Mouse (Mus musculus) hindbrain, embryonic 15.5 days (tissue): ENCODE data around the gene Slc38a11. TPM values are rescaled to one million over a fixed set of nuclear protein-coding genes. Genes with fewer than 3 reads are reported as not detected.

Experiments used
- ATAC-seq: fragments of 200-750 bp; cut with Nextera tagmentation; 2 replicates; pipeline ENCODE4 v1.8.0; 2017; ENCODE audit warnings: low read depth, moderate number of reproducible peaks, moderate TSS enrichment; ENCODE audit not compliant: low FRiP score
- H3K27ac ChIP-seq: fragments of 300-500 bp; sonication (generic); replicated peaks from 2 replicates; pipeline ENCODE4 v1.5.1; 2015; ENCODE audit warnings: mild to moderate bottlenecking, inconsistent platforms
- H3K27me3 ChIP-seq: fragments of 300-500 bp; sonication (generic); 2 replicates; pipeline ENCODE4 v1.6.1; 2015; ENCODE audit warnings: control low read depth, inconsistent platforms
- H3K36me3 ChIP-seq: fragments of 300-500 bp; sonication (generic); 2 replicates; pipeline ENCODE4 v1.6.1; 2015; ENCODE audit warnings: control low read depth, inconsistent platforms
- H3K4me1 ChIP-seq: fragments of 300-500 bp; sonication (generic); replicated peaks from 2 replicates; pipeline ENCODE4 v1.6.1; 2015; ENCODE audit warnings: control low read depth, inconsistent platforms
- H3K4me2 ChIP-seq: fragments of 300-500 bp; sonication (generic); 2 replicates; pipeline ENCODE4 v1.6.1; 2015; ENCODE audit warnings: moderate library complexity, mild to moderate bottlenecking, inconsistent platforms
- H3K4me3 ChIP-seq: fragments of 300-500 bp; sonication (generic); 2 replicates; pipeline ENCODE4 v1.5.1; 2015; ENCODE audit warnings: mild to moderate bottlenecking, inconsistent platforms
- H3K9ac ChIP-seq: fragments of 300-500 bp; sonication (generic); 2 replicates; pipeline ENCODE4 v1.6.1; 2015; ENCODE audit warnings: inconsistent platforms
- H3K9me3 ChIP-seq: fragments of 300-500 bp; sonication (generic); 2 replicates; pipeline ENCODE4 v1.6.1; 2016; ENCODE audit warnings: control low read depth, inconsistent platforms
- WGBS: fragments of 180-500 bp; shearing (Covaris S2); methylation state at CpG from one replicate; pipeline ENCODE4 v1.1.7; 2015; 5-methylcytosine and 5-hydroxymethylcytosine counted together
- polyA plus RNA-seq: library from polyadenylated mRNA; unstranded; fragments of >200 nt; fragmentation: Nextera tagmentation; extraction: Ambion mirVana; gene quantifications from 2 replicates; pipeline ENCODE4 v1.2.1, GENCODE M21; 2015

The Slc38a11 gene
- polyA plus RNA-seq, 1 experiment from 2014 or later, result 0.92 TPM

GRCm38 (mm10) chr2:65360736-65361475 is 2.9 kb downstream of the Slc38a11 start:
- no peaks in the 10 kb centered on the region for H3K36me3 ChIP-seq
- ATAC-seq, result no peak
- peaks cover 6% of the 10 kb centered on the region for H3K4me1 ChIP-seq
- no peak overlapping the region for H3K9ac ChIP-seq
- H3K27me3 ChIP-seq, result no peaks in the 10 kb centered on the region
- no peak overlapping the region for H3K4me3 ChIP-seq
- 74% methylated on average over 9 of the region's 9 CpGs for WGBS
- no peaks in the 10 kb centered on the region for H3K9me3 ChIP-seq
- H3K4me2 ChIP-seq, result no peak overlapping the region
- no peak overlapping the region for H3K27ac ChIP-seq

GRCm38 (mm10) chr2:65347367-65347766 is 16.5 kb downstream of the Slc38a11 start:
- no peak overlapping the region for H3K27ac ChIP-seq
- WGBS, result 73% methylated on average over 4 of the region's 4 CpGs

GRCm38 (mm10) chr2:65346915-65347314 is 16.9 kb downstream of the Slc38a11 start:
- Histone ChIP-seq H3K27ac (no peak overlapping the region), H3K9ac (no peak overlapping the region), H3K9me3 (no peaks in the 10 kb centered on the region), H3K4me2 (no peak overlapping the region), H3K36me3 (no peaks in the 10 kb centered on the region), H3K4me3 (no peak overlapping the region), H3K4me1 (0 out of 2 replicates have a peak, but pooled peaks cover 3% of the 10 kb centered on the region), H3K27me3 (no peaks in the 10 kb centered on the region)
- ATAC-seq, result 0 out of 2 replicates have a peak, but pooled peaks have one; percentile 15
- WGBS, result 63% methylated on average over 1 of the region's 1 CpGs

More at GRCm38 (mm10) chr2:65347367-65347766, 16.5 kb downstream of the Slc38a11 start:
- Histone ChIP-seq H3K36me3 (no peaks in the 10 kb centered on the region), H3K4me2 (no peak overlapping the region), H3K4me3 (no peak overlapping the region), H3K9ac (no peak overlapping the region), H3K4me1 (0 out of 2 replicates have a peak, but pooled peaks cover 3% of the 10 kb centered on the region), H3K27me3 (no peaks in the 10 kb centered on the region), H3K9me3 (no peaks in the 10 kb centered on the region)
- no peak for ATAC-seq

- Histone ChIP-seq H3K4me2 (no peak overlapping the region), H3K36me3 (no peaks in the 10 kb centered on the region), H3K27ac (no peak overlapping the region), H3K9me3 (no peaks in the 10 kb centered on the region), H3K9ac (no peak overlapping the region), H3K4me1 (0 out of 2 replicates have a peak, but pooled peaks cover 3% of the 10 kb centered on the region), H3K27me3 (no peaks in the 10 kb centered on the region), H3K4me3 (no peak overlapping the region)
- no peak for ATAC-seq
- 94% methylated on average over 5 of the region's 5 CpGs for WGBS
These were observed 17.8 kb downstream of the Slc38a11 start for GRCm38 (mm10) chr2:65346037-65346436.

- no peaks in the 10 kb centered on the region for H3K27me3 ChIP-seq
- H3K27ac ChIP-seq, result no peak overlapping the region
- 0 out of 2 replicates have a peak, but pooled peaks cover 5% of the 10 kb centered on the region for H3K4me1 ChIP-seq
- H3K4me2 ChIP-seq, result no peak overlapping the region
- no peaks in the 10 kb centered on the region for H3K36me3 ChIP-seq
- no peaks in the 10 kb centered on the region for H3K9me3 ChIP-seq
- no peak overlapping the region for H3K9ac ChIP-seq
- WGBS, result 80% methylated on average over 10 of the region's 10 CpGs
- ATAC-seq, result no peak
- no peak overlapping the region for H3K4me3 ChIP-seq
These were observed 21.8 kb downstream of the Slc38a11 start for GRCm38 (mm10) chr2:65342057-65342456.

GRCm38 (mm10) chr2:65340839-65341238 is 23.0 kb downstream of the Slc38a11 start:
- no peaks in the 10 kb centered on the region for H3K36me3 ChIP-seq
- H3K4me1 ChIP-seq, result 0 out of 2 replicates have a peak, but pooled peaks cover 3% of the 10 kb centered on the region
- no peak for ATAC-seq
- no peak overlapping the region for H3K4me2 ChIP-seq
- no peak overlapping the region for H3K9ac ChIP-seq
- H3K4me3 ChIP-seq, result no peak overlapping the region
- WGBS, result 76% methylated on average over 3 of the region's 3 CpGs
- no peaks in the 10 kb centered on the region for H3K9me3 ChIP-seq
- H3K27ac ChIP-seq, result no peak overlapping the region
- H3K27me3 ChIP-seq, result no peaks in the 10 kb centered on the region

GRCm38 (mm10) chr2:65337378-65338140 is 26.3 kb downstream of the Slc38a11 start:
- Histone ChIP-seq H3K4me2 (peak overlapping the region; percentile 38), H3K27me3 (no peaks in the 10 kb centered on the region), H3K36me3 (no peaks in the 10 kb centered on the region), H3K27ac (no peak overlapping the region), H3K4me1 (0 out of 2 replicates have a peak, but pooled peaks cover 3% of the 10 kb centered on the region), H3K9me3 (no peaks in the 10 kb centered on the region), H3K9ac (no peak overlapping the region), H3K4me3 (no peak overlapping the region)
- WGBS, result 17% methylated on average over 14 of the region's 14 CpGs
- peak; percentile 78 for ATAC-seq

GRCm38 (mm10) chr2:65336608-65337007 is 27.2 kb downstream of the Slc38a11 start:
- no peaks in the 10 kb centered on the region for H3K36me3 ChIP-seq
- 91% methylated on average over 3 of the region's 3 CpGs for WGBS
- no peak for ATAC-seq

GRCm38 (mm10) chr2:65334091-65334490 is 29.7 kb downstream of the Slc38a11 start:
- WGBS, result 85% methylated on average over 9 of the region's 9 CpGs

More at GRCm38 (mm10) chr2:65336608-65337007, 27.2 kb downstream of the Slc38a11 start:
- Histone ChIP-seq H3K4me1 (0 out of 2 replicates have a peak, but pooled peaks cover 3% of the 10 kb centered on the region), H3K9me3 (no peaks in the 10 kb centered on the region), H3K27me3 (no peaks in the 10 kb centered on the region), H3K9ac (no peak overlapping the region), H3K4me2 (no peak overlapping the region), H3K4me3 (no peak overlapping the region), H3K27ac (no peak overlapping the region)

GRCm38 (mm10) chr2:65331321-65331720 is 32.5 kb downstream of the Slc38a11 start:
- ATAC-seq, result no peak
- H3K9ac ChIP-seq, result no peak overlapping the region

More at GRCm38 (mm10) chr2:65334091-65334490, 29.7 kb downstream of the Slc38a11 start:
- Histone ChIP-seq H3K4me3 (no peak overlapping the region), H3K9ac (no peak overlapping the region), H3K36me3 (no peaks in the 10 kb centered on the region), H3K27me3 (no peaks in the 10 kb centered on the region), H3K4me2 (no peak overlapping the region), H3K4me1 (0 out of 2 replicates have a peak, but pooled peaks cover 3% of the 10 kb centered on the region), H3K9me3 (no peaks in the 10 kb centered on the region), H3K27ac (no peak overlapping the region)
- no peak for ATAC-seq

GRCm38 (mm10) chr2:65321998-65322754 is 41.7 kb downstream of the Slc38a11 start:
- no peak for ATAC-seq
- no peak overlapping the region for H3K27ac ChIP-seq
- no peak overlapping the region for H3K9ac ChIP-seq
- H3K36me3 ChIP-seq, result no peaks in the 10 kb centered on the region
- no peaks in the 10 kb centered on the region for H3K27me3 ChIP-seq
- H3K9me3 ChIP-seq, result no peaks in the 10 kb centered on the region
- no peaks in the 10 kb centered on the region for H3K4me1 ChIP-seq
- no peak overlapping the region for H3K4me3 ChIP-seq
- H3K4me2 ChIP-seq, result no peak overlapping the region
- 56% methylated on average over 6 of the region's 6 CpGs for WGBS

More at GRCm38 (mm10) chr2:65331321-65331720, 32.5 kb downstream of the Slc38a11 start:
- Histone ChIP-seq H3K4me2 (no peak overlapping the region), H3K36me3 (no peaks in the 10 kb centered on the region), H3K27ac (no peak overlapping the region), H3K27me3 (no peaks in the 10 kb centered on the region), H3K4me1 (no peaks in the 10 kb centered on the region), H3K9me3 (no peaks in the 10 kb centered on the region), H3K4me3 (no peak overlapping the region)
- 75% methylated on average over 2 of the region's 2 CpGs for WGBS
